Mouse (Mus musculus): Measurements from ENCODE around the gene Cyp4f39. TPM values are rescaled to one million over a fixed set of nuclear protein-coding genes. Genes with fewer than 3 reads are reported as not detected.

Gene Cyp4f39
- total and polyA plus RNA-seq, 3 experiments: 0.64 to 0.70 (median 0.64) TPM

DNA sequence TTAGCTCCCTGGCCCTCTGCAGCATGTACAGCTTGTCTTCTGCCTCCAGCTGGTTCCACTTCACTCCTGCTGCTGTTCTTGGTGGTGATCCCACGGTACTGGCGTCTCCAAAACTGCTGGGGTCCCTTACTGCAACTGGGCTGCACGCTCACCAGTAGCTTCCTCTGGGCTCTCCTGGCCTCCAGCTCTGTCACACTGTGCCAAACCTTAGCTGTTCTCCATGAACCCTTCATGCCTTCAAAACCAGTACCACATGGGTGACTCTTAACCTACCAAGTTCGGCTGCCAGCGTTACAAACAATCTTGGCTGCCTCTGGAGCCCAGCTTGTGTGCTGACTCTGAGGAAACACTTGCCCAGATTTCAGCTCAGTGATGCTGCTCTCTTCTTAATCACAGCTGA, 7.5 kb upstream of the Cyp4f39 start:
- in situ Hi-C loops (cut with MboI; ENCODE audit: low pct_ligation_motif_present, low pct_unique_long_range_greater_than_20kb, low sequenced_read_pairs): no loop called here
- no peak for TF ChIP-seq CHD2 (IDR thresholded peaks at IDR 0.05; ENCODE audit: low read length)
- TF ChIP-seq RAD21 (IDR thresholded peaks at IDR 0.05; ENCODE audit: low read depth, low read length): no peak
- dilution Hi-C loops (cut with MboI; ENCODE audit: extremely low pct_ligation_motif_present, extremely low pct_unique_long_range_greater_than_20kb, low sequenced_read_pairs): no loop called here

DNA sequence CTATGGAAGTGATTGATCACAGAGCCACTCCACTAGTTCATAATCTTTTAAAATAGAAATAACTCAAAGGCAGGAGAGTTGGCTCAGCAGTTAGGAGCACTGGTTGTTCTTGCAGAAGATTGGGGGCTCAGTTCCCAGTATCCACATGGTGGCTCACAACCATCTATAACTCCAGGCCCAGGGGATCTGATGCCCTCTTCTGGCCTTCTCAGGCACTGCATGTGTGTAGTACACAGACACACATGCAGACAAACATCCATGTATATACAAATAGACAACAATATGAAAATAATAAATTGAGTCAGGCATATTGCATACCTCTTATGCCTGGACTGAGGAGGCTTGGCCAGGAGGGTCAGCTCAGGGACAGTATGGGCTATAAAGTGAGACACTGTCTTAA, 5.3 kb upstream of the Cyp4f39 start:
- no peaks in the 10 kb centered on the region for H3K79me2 ChIP-seq (replicated peaks; ENCODE audit: control insufficient read depth, extremely low read depth, insufficient read depth, poor library complexity, severe bottlenecking)
- in situ Hi-C loops (cut with MboI; ENCODE audit: low pct_ligation_motif_present, low pct_unique_long_range_greater_than_20kb, low sequenced_read_pairs): no loop called here
- no peak overlapping the region for H3K27ac ChIP-seq (ENCODE audit: insufficient read depth, low read depth)
- TF ChIP-seq ZC3H11A (IDR thresholded peaks at IDR 0.05; ENCODE audit: low read depth, low read length) (no peak), RCOR1 (conservative IDR thresholded peaks at IDR 0.05; ENCODE audit: low read depth, low read length) (no peak), USF2 (conservative IDR thresholded peaks at IDR 0.05; ENCODE audit: low read depth, low read length) (no peak), CTCF (conservative IDR thresholded peaks at IDR 0.05 in 1 of 2, IDR thresholded peaks at IDR 0.05 in 1 of 2; ENCODE audit: low read depth in 2 of 2, low read length in 2 of 2) (peak; percentile 6 to 23; a peak in 2 of 4 replicates), HCFC1 (IDR thresholded peaks at IDR 0.05; ENCODE audit: low read depth, low read length) (no peak), E2F4 (IDR thresholded peaks at IDR 0.05; ENCODE audit: insufficient replicate concordance, low read depth, low read length) (no peak), USF1 (IDR thresholded peaks at IDR 0.05; ENCODE audit: low read depth, low read length) (no peak), CHD1 (IDR thresholded peaks at IDR 0.05; ENCODE audit: low read depth, low read length) (no peak), JUN (IDR thresholded peaks at IDR 0.05; ENCODE audit: insufficient read depth, low read depth, low read length) (no peak), BHLHE40 (IDR thresholded peaks at IDR 0.05; ENCODE audit: low read depth, low read length) (no peak), SMC3 (IDR thresholded peaks at IDR 0.05; ENCODE audit: low read depth, low read length) (peak; percentile 8; the same call in 1 of the 2 replicates), MEF2A (IDR thresholded peaks at IDR 0.05; ENCODE audit: borderline replicate concordance, low read depth, low read length) (no peak), KAT2A (IDR thresholded peaks at IDR 0.05; ENCODE audit: insufficient replicate concordance, low read length) (no peak), UBTF (IDR thresholded peaks at IDR 0.05; ENCODE audit: low read depth, low read length) (no peak), ZNF384 (IDR thresholded peaks at IDR 0.05; ENCODE audit: low read depth, low read length) (no peak), MYC (IDR thresholded peaks at IDR 0.05; ENCODE audit: low read depth, low read length) (no peak)
- no peak for DNase-seq (ENCODE audit: extremely low read depth)
- H3K4me1 ChIP-seq (ENCODE audit: control insufficient read depth in 1 of 2, insufficient read depth in 2 of 2): peaks cover 3 to 19% of the 10 kb centered on the region in 2 experiments; a peak in 2 of 4 replicates
- dilution Hi-C loops (cut with MboI; ENCODE audit: extremely low pct_ligation_motif_present, extremely low pct_unique_long_range_greater_than_20kb, low sequenced_read_pairs): no loop called here
- H3K9me3 ChIP-seq (replicated peaks; ENCODE audit: low read length): peaks cover 10% of the 10 kb centered on the region
- H3K4me2 ChIP-seq (ENCODE audit: insufficient read depth, low read depth, poor library complexity, severe bottlenecking): no peak overlapping the region
- no peaks in the 10 kb centered on the region for H3K27me3 ChIP-seq (replicated peaks)
- no peak overlapping the region for H3K4me3 ChIP-seq (replicated peaks in 1 of 3; ENCODE audit: low read depth in 2 of 3, low read length in 2 of 3, poor library complexity in 1 of 3)
- no peak overlapping the region for H3K9ac ChIP-seq (ENCODE audit: insufficient read depth, low read depth)
- no peaks in the 10 kb centered on the region for H3K36me3 ChIP-seq (replicated peaks in 1 of 2; ENCODE audit: control insufficient read depth in 1 of 2, insufficient read depth in 1 of 2, low read length in 1 of 2)

More for the DNA sequence above, 7.5 kb upstream of the Cyp4f39 start:
- no peak overlapping the region for H3K4me2 ChIP-seq (ENCODE audit: insufficient read depth, low read depth, poor library complexity, severe bottlenecking)
- H3K9ac ChIP-seq (ENCODE audit: insufficient read depth, low read depth): no peak overlapping the region
- peaks cover 10% of the 10 kb centered on the region for H3K9me3 ChIP-seq (replicated peaks; ENCODE audit: low read length)
- no peak overlapping the region for H3K27ac ChIP-seq (ENCODE audit: insufficient read depth, low read depth)
- no peaks in the 10 kb centered on the region for H3K36me3 ChIP-seq (replicated peaks in 1 of 2; ENCODE audit: control insufficient read depth in 1 of 2, insufficient read depth in 1 of 2, low read length in 1 of 2)
- no peak for DNase-seq (ENCODE audit: extremely low read depth)
- H3K4me3 ChIP-seq (replicated peaks in 1 of 3; ENCODE audit: low read depth in 2 of 3, low read length in 2 of 3, poor library complexity in 1 of 3): no peak overlapping the region
- no peaks in the 10 kb centered on the region for H3K79me2 ChIP-seq (replicated peaks; ENCODE audit: control insufficient read depth, extremely low read depth, insufficient read depth, poor library complexity, severe bottlenecking)
- peaks cover 3 to 19% of the 10 kb centered on the region in 2 experiments; a peak in 2 of 4 replicates for H3K4me1 ChIP-seq (ENCODE audit: control insufficient read depth in 1 of 2, insufficient read depth in 2 of 2)
- no peaks in the 10 kb centered on the region for H3K27me3 ChIP-seq (replicated peaks)
